Mouse (Mus musculus): ENCODE results near the gene Taf11.

- TF ChIP-seq CTCF (IDR thresholded peaks at IDR 0.05; ENCODE audit: insufficient read depth, low read length) (no peak), POLR2A (IDR thresholded peaks at IDR 0.05; ENCODE audit: borderline replicate concordance, extremely low read depth, low read depth, low read length) (no peak)
Measured at GRCm38 (mm10) chr17:27914742-27915141, 5.1 kb upstream of the Taf11 start.

Data from lung, adult 2 months (tissue).